Mouse (Mus musculus) limb, embryonic 14.5 days (tissue): ENCODE results near the gene Fbxo10. TPM values are rescaled to one million over a fixed set of nuclear protein-coding genes. Genes with fewer than 3 reads are reported as not detected.

Source experiments
- ATAC-seq: fragments of 200-750 bp; cut with Nextera tagmentation; 2 replicates; pipeline ENCODE4 v1.8.0; 2017; ENCODE audit warnings: low read depth, moderate number of reproducible peaks, moderate TSS enrichment; ENCODE audit not compliant: low FRiP score
- DNase-seq: peaks from one replicate; pipeline ENCODE4 v3.0.0-alpha.2; 2015; ENCODE audit warnings: low spot score
- H3K27ac ChIP-seq: fragments of 300-500 bp; sonication (generic); replicated peaks from 2 replicates; pipeline ENCODE4 v1.5.1; 2014; ENCODE audit warnings: low read depth, mild to moderate bottlenecking, low read length, moderate library complexity, mixed read lengths
- H3K27me3 ChIP-seq: fragments of 300-500 bp; sonication (generic); 2 replicates; pipeline ENCODE4 v1.6.1; 2014; ENCODE audit warnings: low read length, mixed read lengths; ENCODE audit not compliant: control insufficient read depth, insufficient read depth
- H3K36me3 ChIP-seq: fragments of 300-500 bp; sonication (generic); 2 replicates; pipeline ENCODE4 v1.6.1; 2014; ENCODE audit warnings: mild to moderate bottlenecking, low read length, moderate library complexity, mixed read lengths; ENCODE audit not compliant: control insufficient read depth, insufficient read depth
- H3K4me1 ChIP-seq: fragments of 300-500 bp; sonication (generic); 2 replicates; pipeline ENCODE4 v1.6.1; 2014; ENCODE audit warnings: antibody characterized with exemption, low read length, mixed read lengths; ENCODE audit not compliant: control insufficient read depth, insufficient read depth
- H3K4me2 ChIP-seq: fragments of 300-500 bp; sonication (generic); replicated peaks from 2 replicates; pipeline ENCODE4 v1.6.1; 2014; ENCODE audit warnings: low read depth, mild to moderate bottlenecking, low read length, moderate library complexity; ENCODE audit not compliant: severe bottlenecking
- H3K4me3 ChIP-seq: fragments of 300-500 bp; sonication (generic); replicated peaks from 2 replicates; pipeline ENCODE4 v1.5.1; 2014; ENCODE audit warnings: low read length
- H3K9ac ChIP-seq: fragments of 300-500 bp; sonication (generic); 2 replicates; pipeline ENCODE4 v1.6.1; 2014; ENCODE audit warnings: mild to moderate bottlenecking, low read depth, low read length, moderate library complexity; ENCODE audit not compliant: severe bottlenecking
- H3K9me3 ChIP-seq: fragments of 300-500 bp; sonication (generic); 2 replicates; pipeline ENCODE4 v1.6.1; 2016; ENCODE audit warnings: low read length; ENCODE audit not compliant: control insufficient read depth
- POLR2A ChIP-seq: fragments of 200-500 bp; IDR thresholded peaks from 2 replicates; pipeline ENCODE4 v1.8.0; 2012; ENCODE audit warnings: inconsistent platforms, mild to moderate bottlenecking, moderate library complexity, borderline replicate concordance; ENCODE audit not compliant: insufficient read depth, insufficient read length; ENCODE audit errors: extremely low read depth
- WGBS: fragments of 180-500 bp; shearing (Covaris S2); extraction: QIAGEN DNeasy Blood & Tissue Kit; methylation state at CpG from one replicate; pipeline ENCODE4 v1.1.7; 2014; 5-methylcytosine and 5-hydroxymethylcytosine counted together
- polyA plus RNA-seq, 2 experiments: library from polyadenylated mRNA; depleted of rRNA in 1 of 2; stranded (reverse) in 1 of 2; unstranded in 1 of 2; fragments of >200 nt; fragmentation: Nextera tagmentation in 1 of 2; extraction: Ambion mirVana in 1 of 2; gene quantifications; 2 replicates each; pipeline versions ENCODE4 v1.2.1 to v1.2.3; 2012 to 2014

Fbxo10 gene
- polyA plus RNA-seq, 2 experiments, result 15.0 to 28.9 TPM

DNA sequence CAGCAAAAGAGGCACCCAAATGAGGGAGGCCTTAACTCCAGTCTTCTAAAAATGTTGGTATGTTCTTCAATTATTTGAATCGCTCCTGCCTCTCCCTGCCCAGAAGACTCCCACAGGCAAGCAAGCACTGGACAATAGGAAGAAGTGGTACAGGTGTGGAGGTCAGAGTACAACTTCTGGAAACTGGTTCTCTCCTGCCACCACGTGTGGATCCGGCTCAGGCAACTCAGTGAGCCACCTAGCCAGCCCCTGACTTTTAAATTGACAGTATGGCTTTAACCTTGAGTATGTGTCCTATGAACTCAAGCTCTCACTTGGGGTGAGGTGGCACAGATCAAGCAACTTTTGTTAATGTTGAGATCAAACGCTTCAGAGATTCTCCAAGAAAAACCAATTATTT is 22.7 kb upstream of the Fbxo10 start:
- peak overlapping the region; percentile 83 for H3K4me2 ChIP-seq
- no peak for ATAC-seq
- H3K4me3 ChIP-seq, result peak overlapping the region; percentile 75
- no peaks in the 10 kb centered on the region for H3K9me3 ChIP-seq
- peak overlapping the region; percentile 92 for H3K9ac ChIP-seq
- TF ChIP-seq POLR2A, result no peak
- no peak for DNase-seq
- peaks cover 29% of the 10 kb centered on the region for H3K36me3 ChIP-seq
- H3K27me3 ChIP-seq, result no peaks in the 10 kb centered on the region
- H3K27ac ChIP-seq, result no peak overlapping the region
- peaks cover 5% of the 10 kb centered on the region for H3K4me1 ChIP-seq
- 10% methylated on average over 4 of the region's 4 CpGs for WGBS

DNA sequence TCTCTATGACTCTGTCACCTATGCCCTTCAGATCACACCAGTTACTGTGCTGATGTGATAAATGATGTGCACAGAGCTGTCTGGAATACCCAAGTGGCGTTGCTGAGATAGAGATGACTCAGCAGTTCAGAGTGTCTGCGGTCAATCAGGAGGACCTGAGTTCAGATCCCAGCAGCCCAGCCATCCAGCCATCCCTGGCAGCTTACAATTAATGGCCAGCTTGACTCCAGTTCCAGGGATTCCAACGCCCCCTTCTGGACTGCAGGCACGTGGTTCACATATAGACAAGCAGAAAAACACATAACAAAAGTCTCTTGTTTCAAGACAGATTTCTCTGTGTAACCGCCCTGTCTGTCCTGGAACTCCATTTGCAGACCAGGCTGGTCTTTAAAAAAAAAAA is 22.0 kb upstream of the Fbxo10 start:
- H3K9ac ChIP-seq, result no peak overlapping the region
- no peak for ATAC-seq

GRCm38 (mm10) chr4:45097198-45097872 is 12.9 kb upstream of the Fbxo10 start:
- H3K27ac ChIP-seq, result no peak overlapping the region
- no peaks in the 10 kb centered on the region for H3K4me1 ChIP-seq
- H3K9me3 ChIP-seq, result no peaks in the 10 kb centered on the region
- no peak for ATAC-seq
- no peaks in the 10 kb centered on the region for H3K27me3 ChIP-seq
- 25% methylated on average over 7 of the region's 7 CpGs for WGBS
- H3K36me3 ChIP-seq, result peaks cover 6% of the 10 kb centered on the region; the same call in 1 of the 2 replicates
- no peak overlapping the region for H3K9ac ChIP-seq
- no peak overlapping the region for H3K4me2 ChIP-seq
- H3K4me3 ChIP-seq, result no peak overlapping the region
- TF ChIP-seq POLR2A, result no peak
- DNase-seq, result peak; percentile 79

More for the DNA sequence above, 22.0 kb upstream of the Fbxo10 start:
- no peak for TF ChIP-seq POLR2A
- Histone ChIP-seq H3K4me2 (peak overlapping the region; percentile 83; the same call in 1 of the 2 replicates), H3K36me3 (peaks cover 33% of the 10 kb centered on the region), H3K27ac (no peak overlapping the region), H3K9me3 (no peaks in the 10 kb centered on the region), H3K4me3 (no peak overlapping the region; the same call in 1 of the 2 replicates), H3K4me1 (peaks cover 5% of the 10 kb centered on the region), H3K27me3 (no peaks in the 10 kb centered on the region)
- DNase-seq, result no peak
- 79% methylated on average over 5 of the region's 5 CpGs for WGBS

- Histone ChIP-seq H3K4me1 (peaks cover 11% of the 10 kb centered on the region), H3K36me3 (no peaks in the 10 kb centered on the region), H3K4me3 (peak overlapping the region; percentile 91), H3K9ac (0 out of 2 replicates have a peak overlapping the region, but pooled peaks have one; percentile 32), H3K9me3 (no peaks in the 10 kb centered on the region), H3K4me2 (peak overlapping the region; percentile 66), H3K27me3 (no peaks in the 10 kb centered on the region), H3K27ac (peak overlapping the region; percentile 80)
- WGBS, result 33% methylated on average over 8 of the region's 8 CpGs
- ATAC-seq (0 out of 2 replicates have a peak, but pooled peaks have one; percentile 5), DNase-seq (peak; percentile 8)
- TF ChIP-seq POLR2A, result no peak
Observed at GRCm38 (mm10) chr4:45084895-45085290, 489 bp upstream of the Fbxo10 start.

DNA sequence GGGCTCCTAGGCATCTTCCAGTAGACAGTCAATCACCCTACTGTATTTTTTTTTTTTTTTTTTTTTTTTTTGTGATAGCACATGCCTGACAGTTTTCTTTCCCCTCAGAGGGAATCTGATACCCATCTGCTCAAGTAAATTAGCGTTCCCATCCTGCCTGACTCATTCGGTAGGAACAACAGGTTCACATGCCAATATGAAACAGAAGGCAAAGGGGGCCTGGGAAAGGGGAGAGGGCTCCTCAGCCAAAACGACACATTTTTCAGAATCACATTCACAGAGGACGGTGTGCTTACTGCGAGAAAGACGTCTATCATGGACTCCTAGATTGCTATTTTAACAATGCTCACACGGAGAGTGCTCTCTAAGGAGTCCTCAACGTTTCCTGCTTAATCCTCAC is 917 bp downstream of the Fbxo10 start:
- Histone ChIP-seq H3K27ac (no peak overlapping the region), H3K9ac (peak overlapping the region; percentile 96)

More for the DNA sequence above, 917 bp downstream of the Fbxo10 start:
- no peak for TF ChIP-seq POLR2A
- ATAC-seq (no peak; the same call in 1 of the 2 replicates), DNase-seq (peak; percentile 9)
- Histone ChIP-seq H3K36me3 (peaks cover 3% of the 10 kb centered on the region; the same call in 1 of the 2 replicates), H3K4me1 (peaks cover 11% of the 10 kb centered on the region), H3K4me2 (peak overlapping the region; percentile 66), H3K27me3 (no peaks in the 10 kb centered on the region), H3K9me3 (no peaks in the 10 kb centered on the region), H3K4me3 (peak overlapping the region; percentile 91)
- 1% methylated on average over 8 of the region's 8 CpGs for WGBS
